Comparison of ENCODE assay signal across 9 mouse cellular contexts in the genomic region with DNA sequence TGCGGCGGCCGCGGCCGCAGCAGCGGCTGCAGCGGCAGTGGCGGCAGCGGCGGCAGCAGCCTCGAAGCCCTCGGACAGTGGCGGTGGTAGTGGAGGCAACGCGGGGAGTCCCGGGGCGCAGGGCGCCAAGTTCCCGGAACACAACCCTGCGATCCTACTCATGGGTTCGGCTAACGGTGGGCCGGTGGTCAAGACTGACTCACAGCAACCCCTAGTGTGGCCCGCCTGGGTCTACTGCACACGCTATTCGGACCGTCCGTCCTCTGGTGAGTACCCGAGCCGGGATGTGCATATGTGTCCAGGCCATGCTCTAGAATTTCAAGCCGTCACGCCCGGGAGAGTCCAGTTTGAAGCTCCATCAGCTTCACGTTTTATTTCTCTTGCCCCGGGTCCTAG. TPM values are rescaled to one million over a fixed set of nuclear protein-coding genes. Genes with fewer than 3 reads are reported as not detected.
DNase-seq lines count a peak whose midpoint lies in the region; ATAC-seq lines count a peak whose summit lies in the region.
"Had no signal": no experiment of that assay in that cellular context is flagged by ENCODE, and none has a peak within 500 bp of the region (broad histone marks: within the 10 kb centered on the region; RNA-seq: fewer than 3 reads in every experiment).

No protein-coding gene starts in this region.

- H3K27ac ChIP-seq in hindbrain, embryonic 13.5 days: peak overlapping the region; percentile 86
- H3K27ac ChIP-seq in midbrain, embryonic 16.5 days (ENCODE audit: low read length): peak overlapping the region; percentile 87

- H3K4me1 ChIP-seq in hindbrain, embryonic 13.5 days (replicated peaks): peaks cover 29% of the 10 kb centered on the region
- H3K4me1 ChIP-seq in midbrain, embryonic 16.5 days (ENCODE audit: control insufficient read depth, insufficient read depth, low read length): peaks cover 14% of the 10 kb centered on the region

- H3K9me3 ChIP-seq in hindbrain, embryonic 13.5 days: no peaks in the 10 kb centered on the region
- H3K9me3 ChIP-seq in midbrain, embryonic 16.5 days (replicated peaks; ENCODE audit: control insufficient read depth, low read length, poor library complexity, severe bottlenecking): no peaks in the 10 kb centered on the region

- 1% methylated on average over 35 of the region's 35 CpGs for WGBS in hindbrain, embryonic 13.5 days
- WGBS in midbrain, embryonic 16.5 days: under 1% methylated on average over 35 of the region's 35 CpGs

- peak overlapping the region; percentile 47 for H3K4me3 ChIP-seq in hindbrain, embryonic 13.5 days
- H3K4me3 ChIP-seq in midbrain, embryonic 16.5 days (ENCODE audit: low read depth, low read length): peak overlapping the region; percentile 54

- peak overlapping the region; percentile 77 for H3K9ac ChIP-seq in hindbrain, embryonic 13.5 days
- H3K9ac ChIP-seq in midbrain, embryonic 16.5 days (ENCODE audit: low read depth, low read length): peak overlapping the region; percentile 77

- H3K36me3 ChIP-seq in hindbrain, embryonic 13.5 days: no peaks in the 10 kb centered on the region
- no peaks in the 10 kb centered on the region for H3K36me3 ChIP-seq in midbrain, embryonic 16.5 days (ENCODE audit: control insufficient read depth, insufficient read depth, low read length)

- H3K4me2 ChIP-seq in hindbrain, embryonic 13.5 days: peak overlapping the region; percentile 61
- H3K4me2 ChIP-seq in midbrain, embryonic 16.5 days (ENCODE audit: low read length): peak overlapping the region; percentile 71

- H3K27me3 ChIP-seq in hindbrain, embryonic 13.5 days: peaks cover 91% of the 10 kb centered on the region
- H3K27me3 ChIP-seq in midbrain, embryonic 16.5 days (ENCODE audit: control insufficient read depth, insufficient read depth, low read depth, low read length): peaks cover 31% of the 10 kb centered on the region

- ATAC-seq in hindbrain, embryonic 13.5 days (ENCODE audit: low FRiP score): no peak
- ATAC-seq in midbrain, embryonic 16.5 days: no peak

- DNase-seq in kidney, adult 18-20 months: peak; percentile 9
- no peak for DNase-seq in kidney, postnatal 10 days
- peak; percentile 75 for DNase-seq in embryo, embryonic 9.5 days (ENCODE audit: extremely low spot score)
- DNase-seq in layer of hippocampus, postnatal 10 days (ENCODE audit: low spot score in 2 of 2): no peak
- no peak for DNase-seq in c-Kit-positive CD71-positive TER-119-positive erythroid progenitor cells, embryonic 14.5 days (ENCODE audit: low spot score)
- no peak for DNase-seq in right cerebral cortex, postnatal 25 days

RNA-seq across cellular contexts. Expression of gene En1, which starts 1.4 kb away (rescaled TPM):
- polyA plus RNA-seq in hindbrain, embryonic 13.5 days (2015; fragmentation: Nextera tagmentation; extraction: Ambion mirVana): 4.0 and 7.8 TPM in 2 replicates
- polyA plus RNA-seq in midbrain, embryonic 16.5 days (2015; fragmentation: Nextera tagmentation; extraction: Ambion mirVana): 5.9 and 7.6 TPM in 2 replicates
- total RNA-seq in layer of hippocampus, postnatal 10 days (2021): under 1 TPM; 0.11 to 0.30 TPM
- total RNA-seq: heart, adult 18-20 months had no signal

Comparison
In these comparisons a context has a peak if more than half of its experiments do, and no peak if none do; other contexts are left out.
1. DNase-seq: peak in kidney, adult 18-20 months (single experiment) and embryo, embryonic 9.5 days (single experiment); none in kidney, postnatal 10 days (single experiment), layer of hippocampus, postnatal 10 days (0 of 2), c-Kit-positive CD71-positive TER-119-positive erythroid progenitor cells, embryonic 14.5 days (single experiment) and right cerebral cortex, postnatal 25 days (single experiment).